Mouse (Mus musculus): ENCODE results near the gene Kcp. TPM values are rescaled to one million over a fixed set of nuclear protein-coding genes. Genes with fewer than 3 reads are reported as not detected.

Gene Kcp
- polyA plus RNA-seq (2015; fragmentation: Nextera tagmentation; extraction: Ambion mirVana), result 1.8 and 2.8 TPM in 2 replicates

- Histone ChIP-seq H3K27ac (ENCODE audit: low read length) (no peak within 1 kb of the TSS), H3K4me3 (ENCODE audit: low read depth, low read length) (peak within 1 kb of the TSS; percentile 48), H3K9me3 (replicated peaks; ENCODE audit: control insufficient read depth, low read length) (no peaks in the 10 kb centered on the region), H3K4me2 (ENCODE audit: low read depth, low read length) (peak within 1 kb of the TSS; percentile 59), H3K27me3 (ENCODE audit: control insufficient read depth, insufficient read depth, low read depth, low read length) (peaks cover 31% of the 10 kb centered on the region), H3K36me3 (ENCODE audit: control insufficient read depth, insufficient read depth) (no peaks in the 10 kb centered on the region), H3K4me1 (ENCODE audit: control insufficient read depth, low read depth, low read length) (no peaks in the 10 kb centered on the region), H3K9ac (ENCODE audit: low read depth, low read length) (0 out of 2 replicates have a peak within 1 kb of the TSS, but pooled peaks have one; percentile 22)
- peak; percentile 24; the same call in 1 of the 2 replicates for ATAC-seq (ENCODE audit: low read depth)
- 1% methylated on average over 47 of the region's 47 CpGs for WGBS (ENCODE audit: insufficient replicate concordance)
Observed at GRCm38 (mm10) chr6:29507447-29508309, at the start of gene Kcp. Gene Kcp, minus strand, starts transcription at chr6:29507952.

DNA sequence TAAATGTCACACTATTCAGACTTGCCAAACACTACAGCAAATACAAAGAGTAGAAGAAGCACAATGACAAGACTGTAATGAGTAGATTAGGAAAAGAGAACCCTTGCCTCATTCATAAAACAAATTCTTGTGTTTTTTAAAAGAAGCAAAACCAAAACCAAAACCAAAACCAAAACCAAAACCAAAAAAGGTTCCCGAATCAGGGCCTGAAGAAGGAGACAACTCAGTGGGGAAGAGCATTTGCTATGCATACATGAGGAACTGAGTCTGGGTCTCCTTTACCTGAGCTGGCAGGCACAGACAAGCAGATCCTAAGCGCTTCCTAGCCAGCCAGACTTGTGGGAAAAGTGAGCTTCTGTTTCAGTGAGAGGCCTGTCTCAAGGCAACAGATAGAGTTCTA, 49.4 kb upstream of the Kcp start:
- ATAC-seq (ENCODE audit: low read depth), result no peak
- Histone ChIP-seq H3K9ac (ENCODE audit: low read depth, low read length) (no peak overlapping the region), H3K9me3 (replicated peaks; ENCODE audit: control insufficient read depth, low read length) (no peaks in the 10 kb centered on the region), H3K36me3 (ENCODE audit: control insufficient read depth, insufficient read depth) (peaks cover 28% of the 10 kb centered on the region), H3K27me3 (ENCODE audit: control insufficient read depth, insufficient read depth, low read depth, low read length) (no peaks in the 10 kb centered on the region), H3K27ac (ENCODE audit: low read length) (no peak overlapping the region), H3K4me3 (ENCODE audit: low read depth, low read length) (no peak overlapping the region), H3K4me1 (ENCODE audit: control insufficient read depth, low read depth, low read length) (no peaks in the 10 kb centered on the region), H3K4me2 (ENCODE audit: low read depth, low read length) (no peak overlapping the region)
- 80% methylated on average over 2 of the region's 2 CpGs for whole genome bisulfite sequencing (ENCODE audit: insufficient replicate concordance)

GRCm38 (mm10) chr6:29552526-29552925, 44.8 kb upstream of the Kcp start:
- no peak for ATAC-seq (ENCODE audit: low read depth)
- no peak overlapping the region for H3K9ac ChIP-seq (ENCODE audit: low read depth, low read length)
- no peak overlapping the region for H3K4me2 ChIP-seq (ENCODE audit: low read depth, low read length)
- H3K4me3 ChIP-seq (ENCODE audit: low read depth, low read length), result no peak overlapping the region
- no peaks in the 10 kb centered on the region for H3K9me3 ChIP-seq (replicated peaks; ENCODE audit: control insufficient read depth, low read length)
- no peaks in the 10 kb centered on the region for H3K27me3 ChIP-seq (ENCODE audit: control insufficient read depth, insufficient read depth, low read depth, low read length)
- WGBS (ENCODE audit: insufficient replicate concordance), result 77% methylated on average over 2 of the region's 2 CpGs
- H3K36me3 ChIP-seq (ENCODE audit: control insufficient read depth, insufficient read depth), result peaks cover 25% of the 10 kb centered on the region
- H3K4me1 ChIP-seq (ENCODE audit: control insufficient read depth, low read depth, low read length), result no peaks in the 10 kb centered on the region
- H3K27ac ChIP-seq (ENCODE audit: low read length), result no peak overlapping the region

DNA sequence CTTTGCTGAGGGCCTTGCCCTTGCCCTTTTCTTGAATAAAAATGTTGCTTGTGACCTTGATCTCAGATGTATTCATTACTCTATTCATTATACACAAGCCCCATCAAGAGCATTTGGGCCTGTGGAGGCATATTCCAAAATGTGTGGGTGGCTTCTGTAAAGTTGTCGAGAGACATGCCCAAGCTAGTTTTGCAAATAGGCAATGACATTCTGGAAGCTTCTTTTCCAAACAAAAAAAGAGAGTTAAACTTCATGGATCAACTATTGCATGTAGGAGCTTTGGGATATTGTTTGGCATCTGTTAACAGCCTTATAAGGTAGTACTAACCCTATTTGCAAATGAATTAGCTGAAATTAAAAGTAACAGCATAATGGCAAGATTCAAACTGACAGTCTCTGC, 40.3 kb upstream of the Kcp start:
- Histone ChIP-seq H3K36me3 (ENCODE audit: control insufficient read depth, insufficient read depth) (peaks cover 29% of the 10 kb centered on the region), H3K4me3 (ENCODE audit: low read depth, low read length) (no peak overlapping the region), H3K9me3 (replicated peaks; ENCODE audit: control insufficient read depth, low read length) (no peaks in the 10 kb centered on the region), H3K9ac (ENCODE audit: low read depth, low read length) (no peak overlapping the region), H3K4me1 (ENCODE audit: control insufficient read depth, low read depth, low read length) (no peaks in the 10 kb centered on the region), H3K27ac (ENCODE audit: low read length) (no peak overlapping the region), H3K27me3 (ENCODE audit: control insufficient read depth, insufficient read depth, low read depth, low read length) (no peaks in the 10 kb centered on the region), H3K4me2 (ENCODE audit: low read depth, low read length) (no peak overlapping the region)
- 88% methylated on average over 1 of the region's 1 CpGs for WGBS (ENCODE audit: insufficient replicate concordance)
- no peak for ATAC-seq (ENCODE audit: low read depth)

- ATAC-seq (ENCODE audit: low read depth), result no peak
- Histone ChIP-seq H3K36me3 (ENCODE audit: control insufficient read depth, insufficient read depth) (peaks cover 29% of the 10 kb centered on the region), H3K4me3 (ENCODE audit: low read depth, low read length) (no peak overlapping the region), H3K9ac (ENCODE audit: low read depth, low read length) (no peak overlapping the region), H3K27ac (ENCODE audit: low read length) (no peak overlapping the region), H3K27me3 (ENCODE audit: control insufficient read depth, insufficient read depth, low read depth, low read length) (no peaks in the 10 kb centered on the region), H3K9me3 (replicated peaks; ENCODE audit: control insufficient read depth, low read length) (no peaks in the 10 kb centered on the region), H3K4me2 (ENCODE audit: low read depth, low read length) (no peak overlapping the region), H3K4me1 (ENCODE audit: control insufficient read depth, low read depth, low read length) (no peaks in the 10 kb centered on the region)
Observed at GRCm38 (mm10) chr6:29547582-29547981, 39.8 kb upstream of the Kcp start.

DNA sequence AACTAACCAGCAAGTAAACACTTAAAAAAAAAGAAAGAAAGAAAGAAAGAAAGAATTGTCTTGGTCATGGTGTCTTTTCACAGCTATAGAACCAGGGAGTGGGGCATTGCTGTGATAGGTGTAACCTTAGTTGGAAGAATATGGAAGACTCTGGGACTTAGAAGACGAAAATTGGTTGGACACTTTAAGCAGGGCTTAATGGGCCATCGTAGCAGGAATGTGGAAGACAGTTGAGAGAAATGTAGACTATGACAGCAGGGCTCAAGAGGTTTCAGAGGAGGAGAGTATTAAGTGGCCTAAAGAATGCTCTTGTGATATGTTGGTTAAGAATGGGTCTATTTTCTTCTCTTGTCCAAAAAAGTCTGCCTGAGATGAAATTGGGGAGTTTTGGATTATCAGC, 37.9 kb upstream of the Kcp start:
- H3K36me3 ChIP-seq (ENCODE audit: control insufficient read depth, insufficient read depth), result peaks cover 24% of the 10 kb centered on the region
- 72% methylated on average over 2 of the region's 2 CpGs for WGBS (ENCODE audit: insufficient replicate concordance)

GRCm38 (mm10) chr6:29540956-29541355, 33.2 kb upstream of the Kcp start:
- ATAC-seq (ENCODE audit: low read depth), result peak; percentile 59
- no peak overlapping the region for H3K4me3 ChIP-seq (ENCODE audit: low read depth, low read length)
- no peaks in the 10 kb centered on the region for H3K27me3 ChIP-seq (ENCODE audit: control insufficient read depth, insufficient read depth, low read depth, low read length)
- no peaks in the 10 kb centered on the region for H3K9me3 ChIP-seq (replicated peaks; ENCODE audit: control insufficient read depth, low read length)
- no peak overlapping the region for H3K4me2 ChIP-seq (ENCODE audit: low read depth, low read length)
- H3K4me1 ChIP-seq (ENCODE audit: control insufficient read depth, low read depth, low read length), result no peaks in the 10 kb centered on the region
- 72% methylated on average over 1 of the region's 1 CpGs for WGBS (ENCODE audit: insufficient replicate concordance)
- no peak overlapping the region for H3K27ac ChIP-seq (ENCODE audit: low read length)
- no peak overlapping the region for H3K9ac ChIP-seq (ENCODE audit: low read depth, low read length)
- peaks cover 24% of the 10 kb centered on the region for H3K36me3 ChIP-seq (ENCODE audit: control insufficient read depth, insufficient read depth)

More for the DNA sequence above, 37.9 kb upstream of the Kcp start:
- ATAC-seq (ENCODE audit: low read depth), result no peak
- H3K9ac ChIP-seq (ENCODE audit: low read depth, low read length), result no peak overlapping the region
- no peaks in the 10 kb centered on the region for H3K27me3 ChIP-seq (ENCODE audit: control insufficient read depth, insufficient read depth, low read depth, low read length)
- no peaks in the 10 kb centered on the region for H3K4me1 ChIP-seq (ENCODE audit: control insufficient read depth, low read depth, low read length)
- H3K9me3 ChIP-seq (replicated peaks; ENCODE audit: control insufficient read depth, low read length), result no peaks in the 10 kb centered on the region
- no peak overlapping the region for H3K27ac ChIP-seq (ENCODE audit: low read length)
- no peak overlapping the region for H3K4me2 ChIP-seq (ENCODE audit: low read depth, low read length)
- no peak overlapping the region for H3K4me3 ChIP-seq (ENCODE audit: low read depth, low read length)

- Histone ChIP-seq H3K9me3 (replicated peaks; ENCODE audit: control insufficient read depth, low read length) (no peaks in the 10 kb centered on the region), H3K36me3 (ENCODE audit: control insufficient read depth, insufficient read depth) (peaks cover 17% of the 10 kb centered on the region), H3K9ac (ENCODE audit: low read depth, low read length) (no peak overlapping the region), H3K27ac (ENCODE audit: low read length) (no peak overlapping the region), H3K27me3 (ENCODE audit: control insufficient read depth, insufficient read depth, low read depth, low read length) (no peaks in the 10 kb centered on the region), H3K4me3 (ENCODE audit: low read depth, low read length) (no peak overlapping the region), H3K4me2 (ENCODE audit: low read depth, low read length) (no peak overlapping the region), H3K4me1 (ENCODE audit: control insufficient read depth, low read depth, low read length) (no peaks in the 10 kb centered on the region)
- WGBS (ENCODE audit: insufficient replicate concordance), result 77% methylated on average over 6 of the region's 6 CpGs
- ATAC-seq (ENCODE audit: low read depth), result no peak
Observed at GRCm38 (mm10) chr6:29540223-29540622, 32.5 kb upstream of the Kcp start.

DNA sequence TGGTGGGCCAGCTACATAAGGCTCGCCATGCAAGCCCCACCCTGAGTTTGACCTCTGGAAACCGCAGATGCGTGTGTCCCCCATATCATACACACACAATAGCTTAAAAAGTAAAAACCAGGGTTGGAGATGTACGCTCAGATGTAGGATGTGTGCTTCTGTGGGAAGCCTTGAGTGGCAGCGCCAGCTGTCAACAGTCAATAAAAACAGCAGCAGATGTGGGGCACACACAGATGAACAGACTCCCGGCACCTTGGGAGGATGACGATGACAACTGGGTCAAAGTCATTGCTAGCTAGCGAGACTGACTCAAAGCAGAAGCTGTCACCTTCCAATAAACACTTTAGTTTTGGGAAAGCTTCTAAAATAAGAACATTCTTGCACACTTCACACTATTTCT, 31.8 kb upstream of the Kcp start:
- ATAC-seq (ENCODE audit: low read depth), result no peak
- H3K4me1 ChIP-seq (ENCODE audit: control insufficient read depth, low read depth, low read length), result no peaks in the 10 kb centered on the region
- no peaks in the 10 kb centered on the region for H3K9me3 ChIP-seq (replicated peaks; ENCODE audit: control insufficient read depth, low read length)
- H3K4me2 ChIP-seq (ENCODE audit: low read depth, low read length), result no peak overlapping the region
- H3K27ac ChIP-seq (ENCODE audit: low read length), result no peak overlapping the region
- H3K9ac ChIP-seq (ENCODE audit: low read depth, low read length), result no peak overlapping the region
- H3K27me3 ChIP-seq (ENCODE audit: control insufficient read depth, insufficient read depth, low read depth, low read length), result no peaks in the 10 kb centered on the region
- WGBS (ENCODE audit: insufficient replicate concordance), result 83% methylated on average over 8 of the region's 8 CpGs
- H3K4me3 ChIP-seq (ENCODE audit: low read depth, low read length), result no peak overlapping the region
- H3K36me3 ChIP-seq (ENCODE audit: control insufficient read depth, insufficient read depth), result peaks cover 12% of the 10 kb centered on the region; the same call in 1 of the 2 replicates

Data from liver, embryonic 16.5 days (tissue).